Mouse (Mus musculus) hematopoietic stem cell, adult 5-6 weeks (primary cell): ENCODE results near the gene Rbm5. TPM values are rescaled to one million over a fixed set of nuclear protein-coding genes. Genes with fewer than 3 reads are reported as not detected.
A peak's percentile ranks its signal among the peaks of the same experiment; 100 is the strongest.

Experiments
- ATAC-seq, 2 experiments: fragments of 125-278 bp in 1 of 2; replicated peaks in 1 of 2; 2 replicates each; pipeline ENCODE4 v1.8.0; 2016 to 2017; ENCODE audit warnings: inconsistent platforms in 2 of 2, mild to moderate bottlenecking in 2 of 2, moderate number of reproducible peaks in 2 of 2, low read depth in 1 of 2, moderate TSS enrichment in 1 of 2; ENCODE audit not compliant: low FRiP score in 2 of 2, poor library complexity in 2 of 2, severe bottlenecking in 2 of 2, insufficient read depth in 1 of 2, low TSS enrichment in 1 of 2
- total RNA-seq: library from RNA; stranded (forward); fragments of 172-1452, 232-1000 nt; gene quantifications from 2 replicates; pipeline ENCODE4 v1.2.3, GENCODE M21; 2017

Rbm5 gene
- 309 and 331 TPM in 2 replicates for total RNA-seq

DNA sequence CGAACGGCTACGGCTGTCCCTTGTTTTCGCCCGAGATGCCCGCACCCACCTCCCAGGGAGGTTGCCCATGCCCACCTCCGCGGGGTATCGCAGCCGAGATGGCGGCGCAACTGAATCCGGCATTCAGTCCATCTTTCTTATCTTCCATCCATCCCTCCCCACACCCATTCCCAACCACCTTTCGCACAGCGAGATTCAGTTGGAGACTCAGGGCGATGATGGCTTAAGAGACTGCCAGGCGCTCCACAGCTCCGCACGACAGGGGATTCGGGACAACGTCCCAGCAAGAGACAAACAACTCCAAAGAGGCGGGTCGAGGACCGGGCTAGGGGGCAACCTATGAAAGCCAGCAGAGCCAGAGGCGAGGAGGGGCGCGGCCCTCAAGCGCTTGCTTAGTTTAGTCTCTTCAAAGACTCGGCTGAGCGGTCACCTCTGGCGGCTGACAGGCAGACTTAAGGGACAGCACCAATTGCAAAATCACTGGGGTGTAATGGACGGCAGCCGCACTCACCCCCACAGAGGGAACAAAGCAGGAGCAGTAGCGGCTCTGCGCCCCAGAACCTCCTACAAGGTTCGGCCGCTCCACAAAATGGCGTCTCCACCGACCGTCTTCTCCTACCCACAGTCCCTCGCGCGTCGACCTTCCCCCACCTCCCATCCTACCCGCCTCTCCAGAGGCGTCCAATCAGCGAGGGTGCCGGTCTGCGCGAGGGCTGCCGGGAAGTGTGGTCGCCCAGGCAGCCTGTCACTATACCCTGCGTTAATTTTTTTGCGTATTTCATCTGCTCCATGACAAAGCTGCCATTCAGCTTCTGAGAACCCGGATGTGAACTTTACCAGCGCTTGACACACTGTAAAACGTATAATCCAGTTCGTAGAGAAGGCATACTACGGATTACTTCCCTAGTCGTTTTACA, at the start of gene Rbm5:
Gene Rbm5 (minus strand): TSS at position 623 of the 917 bp plus-strand sequence.
- peak; percentile 98 to 99 for ATAC-seq

DNA sequence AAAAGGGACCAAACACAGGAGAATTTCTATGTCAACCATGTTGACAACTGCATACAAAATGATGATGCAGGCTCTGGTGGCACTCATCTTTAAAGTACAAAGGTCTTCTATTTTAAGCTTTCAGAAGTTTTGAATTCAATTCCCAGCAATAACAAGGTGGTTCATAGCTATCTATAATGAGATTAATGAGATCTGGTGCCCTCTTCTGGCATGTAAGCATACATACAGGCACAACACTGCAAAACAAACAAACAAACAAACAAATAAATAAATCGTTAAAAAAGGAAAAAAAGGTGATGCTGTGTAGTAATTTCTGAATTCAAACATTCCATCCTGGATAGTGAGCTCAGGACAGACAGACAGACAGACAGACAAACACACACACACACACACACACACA, 41.3 kb upstream of the Rbm5 start:
- ATAC-seq: no peak

DNA sequence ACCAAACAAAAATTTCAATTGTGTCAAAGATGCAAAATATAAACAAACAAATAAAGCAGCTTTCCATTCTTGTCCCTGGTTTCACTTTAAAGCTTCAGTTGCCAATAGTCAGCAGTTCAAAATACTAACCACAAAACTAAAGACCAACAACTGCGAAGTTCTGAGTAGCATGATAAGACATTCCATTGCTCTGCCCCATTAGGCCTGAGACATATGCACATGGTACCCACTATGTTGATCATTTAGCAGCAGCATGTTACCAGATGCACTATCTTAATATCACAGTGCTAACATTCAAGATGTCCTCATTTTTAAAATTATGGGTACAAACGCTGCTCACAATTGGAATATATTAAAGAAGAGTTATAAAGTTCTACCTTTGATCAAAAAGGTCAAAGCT, 40.2 kb upstream of the Rbm5 start:
- no peak for ATAC-seq

DNA sequence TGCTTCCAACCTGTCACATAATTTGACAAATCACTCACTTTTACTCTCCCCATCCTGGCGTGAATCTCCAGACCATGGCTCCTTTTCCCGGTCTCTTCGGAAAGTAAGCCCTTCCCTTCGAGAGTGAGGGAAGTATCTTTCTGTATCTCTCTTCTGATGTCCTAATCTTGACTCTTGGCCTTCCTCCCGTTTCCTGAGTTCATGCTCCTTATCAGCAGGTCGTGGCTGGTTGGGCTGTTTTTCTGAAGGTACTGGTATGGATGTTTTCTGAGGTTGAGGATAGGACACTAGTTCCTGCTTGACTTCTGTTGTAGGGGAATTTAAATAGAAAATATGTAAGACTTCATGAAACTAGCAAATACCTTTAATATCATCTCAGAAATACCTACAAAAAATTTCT, 20.9 kb upstream of the Rbm5 start:
- ATAC-seq: no peak

DNA sequence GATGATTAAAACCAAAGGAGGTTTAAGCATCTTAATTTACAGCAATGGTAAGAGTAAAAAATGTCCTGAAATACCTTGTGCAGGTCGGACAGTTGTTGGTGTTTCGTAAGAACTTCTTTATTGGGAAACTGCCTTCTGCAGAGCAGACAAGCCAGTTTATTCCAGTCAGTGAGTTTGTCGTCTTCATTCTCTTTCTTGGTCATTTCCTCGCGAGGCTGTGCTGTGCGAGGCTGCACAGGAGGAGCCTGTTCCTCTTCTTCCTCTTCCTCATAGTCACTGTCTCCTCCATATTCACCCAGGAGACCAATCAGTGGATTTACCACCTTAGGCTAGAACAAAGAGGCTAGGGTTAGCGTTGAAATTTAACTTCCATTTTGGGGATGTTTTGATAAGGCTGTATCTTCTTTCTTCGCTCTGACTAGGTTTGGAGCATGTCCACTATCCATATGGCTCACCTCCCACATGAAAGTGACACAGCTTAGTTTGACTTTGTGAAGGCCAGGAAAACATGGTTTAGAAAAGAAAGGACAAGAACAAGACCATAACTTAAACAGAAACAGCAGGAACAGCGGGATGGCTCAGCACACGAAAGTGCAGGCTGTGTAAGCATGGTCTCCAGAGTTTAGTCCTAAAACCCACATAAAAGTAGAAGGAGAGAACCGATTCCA, 11.9 kb upstream of the Rbm5 start:
- no peak; a peak in 1 of 4 replicates for ATAC-seq

DNA sequence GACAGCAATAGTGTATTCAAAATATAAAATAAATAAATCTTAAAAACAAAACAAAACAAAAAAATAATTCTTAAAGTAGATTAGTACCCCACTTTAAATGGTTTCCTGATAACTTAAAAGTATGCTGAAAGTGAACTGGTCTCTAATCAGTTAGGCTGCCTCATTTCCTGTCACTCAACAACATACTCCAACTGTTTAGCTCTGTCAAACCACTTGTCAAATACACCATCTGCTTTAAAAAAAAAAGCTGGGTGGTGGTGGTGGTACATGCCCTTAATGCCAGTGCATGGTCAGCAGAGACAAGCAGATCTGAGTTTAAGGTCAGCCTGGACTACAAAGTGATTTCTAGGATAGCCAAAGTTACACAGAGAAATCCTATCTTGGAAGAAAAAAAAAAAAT, 6.0 kb upstream of the Rbm5 start:
- no peak for ATAC-seq

DNA sequence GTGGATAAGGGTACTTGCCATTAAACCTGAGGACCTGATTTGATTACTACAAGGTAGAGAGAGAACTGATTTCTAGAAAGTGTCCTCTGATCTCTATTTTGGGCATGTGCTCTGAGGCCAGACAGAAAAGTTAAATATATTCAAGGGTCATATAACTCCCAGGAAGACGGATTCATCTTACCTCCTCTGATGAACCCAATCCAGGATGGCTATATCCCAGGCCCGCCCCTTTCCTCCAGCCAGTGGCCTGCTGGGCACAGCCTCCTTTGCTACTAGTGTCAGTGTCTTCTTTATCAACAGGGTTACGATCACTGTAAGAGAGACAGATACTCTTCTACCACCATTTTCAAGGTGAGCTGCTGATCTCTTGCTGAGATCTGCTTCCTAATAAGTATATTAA, 3.6 kb upstream of the Rbm5 start:
- ATAC-seq: no peak

DNA sequence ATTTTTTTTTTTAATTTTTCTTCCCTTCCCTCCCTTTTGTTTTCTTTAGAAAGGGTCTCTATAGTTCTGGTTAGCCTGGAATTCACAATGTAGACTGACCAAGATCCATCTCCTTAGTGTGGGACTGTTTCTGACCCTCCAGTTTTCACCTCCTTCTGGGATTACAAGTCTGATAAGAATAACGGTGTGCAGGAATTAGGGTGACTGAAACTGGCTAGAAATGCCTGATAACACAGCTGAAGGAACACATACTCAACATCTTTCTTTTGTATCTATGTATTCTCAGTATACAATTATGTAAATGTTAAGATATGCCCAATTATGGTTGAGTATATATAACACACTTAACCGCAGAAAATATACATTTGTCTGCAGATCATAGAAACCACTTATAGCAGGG, 986 bp upstream of the Rbm5 start:
- ATAC-seq: no peak

DNA sequence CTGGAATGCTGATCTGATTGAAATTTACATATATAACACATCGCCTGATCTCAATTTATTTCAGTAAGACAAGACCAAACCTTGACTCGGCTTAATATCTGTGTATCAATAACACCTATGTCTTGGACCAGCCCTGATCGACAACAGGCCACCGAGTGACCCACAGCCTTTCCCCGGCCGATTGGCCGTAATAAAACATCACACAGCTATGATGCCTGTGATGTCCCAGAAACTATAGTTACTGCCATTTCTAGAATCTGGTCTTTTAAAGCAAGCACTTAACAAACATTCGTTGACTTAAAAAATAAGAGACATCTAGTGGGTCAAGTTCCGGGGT, 791 bp downstream of the Rbm5 start:
- ATAC-seq: no peak

DNA sequence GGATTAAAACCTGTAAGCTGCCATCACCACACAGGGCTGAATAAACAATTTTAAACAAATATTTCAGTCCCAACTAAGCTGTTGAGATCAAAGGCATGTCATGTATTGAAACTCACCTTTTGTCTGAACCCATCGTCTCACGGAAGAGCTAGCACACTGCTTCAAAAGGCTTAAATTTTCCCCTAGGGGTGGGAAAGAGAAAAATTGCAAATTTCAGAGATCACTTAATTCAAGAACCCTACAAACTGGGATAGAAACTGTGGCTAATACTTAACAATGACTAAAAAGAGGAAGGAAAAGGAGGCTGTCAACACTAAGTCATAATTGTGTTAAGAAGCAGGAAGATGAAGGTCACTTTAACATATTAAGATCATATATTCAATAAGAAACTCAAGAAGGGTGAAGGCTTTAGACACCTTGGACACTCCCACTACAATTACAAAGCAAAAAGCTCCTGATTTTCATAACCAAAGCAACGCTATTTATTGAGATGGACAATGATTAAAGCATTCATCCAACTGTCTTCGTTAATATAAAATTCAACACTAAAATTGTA, 1.3 kb downstream of the Rbm5 start:
- 0 out of 4 replicates have a peak, but pooled peaks of 1 of the 2 experiments have one; percentile 4 for ATAC-seq

DNA sequence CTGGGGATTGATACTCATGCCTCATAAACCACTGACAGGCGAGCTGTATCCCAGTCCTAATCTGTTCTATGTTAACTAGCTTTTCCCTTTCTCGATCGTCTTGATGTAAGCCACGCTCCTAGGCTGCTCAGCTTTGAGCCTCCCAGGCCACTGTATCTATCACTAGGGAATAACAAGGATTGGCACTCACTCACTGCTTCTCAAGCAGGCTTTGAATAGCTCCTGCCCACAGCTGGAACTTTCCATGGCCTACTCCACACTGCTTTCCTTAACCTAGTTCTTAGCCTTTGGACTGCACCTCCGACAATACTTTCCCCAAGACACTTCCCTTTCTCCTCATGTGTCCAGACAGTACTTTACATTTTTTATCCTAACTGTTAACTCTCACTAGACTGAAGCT, 1.9 kb downstream of the Rbm5 start:
- no peak for ATAC-seq

DNA sequence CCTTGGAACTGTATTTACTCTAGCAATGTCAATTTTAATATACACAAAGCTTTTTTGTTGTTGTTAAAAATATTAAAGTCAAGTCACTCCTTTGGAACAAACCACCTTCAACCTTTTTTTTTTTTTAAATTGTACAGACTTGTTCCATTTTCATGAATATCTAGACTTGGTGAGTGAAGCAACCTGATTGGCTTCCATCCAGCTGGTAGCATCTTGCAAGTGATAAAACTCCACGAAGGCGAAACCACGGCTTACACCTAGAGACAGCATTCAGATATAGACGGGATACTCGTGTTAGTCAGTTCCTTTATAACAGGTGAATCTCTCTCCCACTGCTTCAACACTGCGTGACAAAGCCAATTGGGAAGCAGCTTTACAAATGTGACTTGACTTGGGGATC, 11.2 kb downstream of the Rbm5 start:
- ATAC-seq: no peak

DNA sequence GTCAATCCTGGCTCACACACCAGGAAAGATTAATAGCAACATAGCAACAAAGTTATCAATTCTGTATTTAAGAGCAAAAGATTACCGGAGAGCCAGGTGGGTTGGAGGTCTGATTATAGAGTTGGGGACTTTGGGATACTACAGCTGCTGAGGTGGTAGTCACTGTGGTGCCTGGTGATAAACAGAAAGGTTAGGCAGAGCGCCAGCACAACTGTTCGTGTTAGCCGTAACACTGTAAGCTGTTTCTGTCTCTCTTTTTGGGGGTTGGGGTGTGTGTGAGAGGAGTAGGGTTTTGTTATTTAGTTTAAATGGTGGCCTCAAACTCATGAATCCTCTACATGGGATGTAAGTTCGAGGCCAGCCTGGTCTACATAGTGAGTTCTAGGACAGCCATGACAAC, 20.4 kb downstream of the Rbm5 start:
- ATAC-seq: no peak

DNA sequence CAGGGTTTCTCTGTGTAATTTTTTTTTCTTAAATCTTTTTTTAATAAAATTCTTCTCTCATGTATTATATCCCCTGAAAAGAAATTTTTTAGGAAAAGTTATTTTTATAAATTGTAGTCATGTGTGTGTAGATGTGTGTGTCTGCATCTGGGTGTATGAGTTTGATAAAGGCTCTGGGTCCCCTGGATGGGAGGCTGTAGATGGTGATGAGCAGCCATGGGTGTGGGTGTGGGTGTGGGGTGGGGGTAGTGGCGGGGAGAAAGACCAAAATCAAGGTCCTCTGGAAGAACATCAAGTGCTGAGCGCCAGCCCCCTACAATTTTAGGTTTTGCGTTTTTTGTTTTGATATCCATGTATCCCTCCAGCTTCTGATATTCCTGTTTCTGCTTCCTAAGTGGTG, 22.7 kb downstream of the Rbm5 start:
- ATAC-seq: no peak

DNA sequence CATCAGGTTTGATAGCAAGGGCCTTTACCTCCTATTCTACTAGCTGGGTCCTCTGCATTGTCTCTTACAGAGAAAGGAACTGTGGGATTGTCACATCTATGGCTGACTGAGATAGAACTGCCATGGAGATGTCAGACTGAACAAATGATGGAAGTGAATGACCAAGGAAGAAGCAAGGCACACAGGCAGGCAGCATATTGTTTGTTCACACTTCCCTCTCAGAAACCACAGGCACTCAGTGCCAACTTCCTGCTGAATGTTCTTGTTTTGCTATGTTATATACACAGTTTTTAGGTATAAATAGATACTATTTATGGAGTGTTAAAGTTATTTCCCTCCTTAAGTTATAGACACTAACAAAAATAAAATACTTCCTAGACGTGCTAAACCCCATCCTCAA, 23.5 kb downstream of the Rbm5 start:
- peak; percentile 27 to 64; a peak in 1 of 4 replicates for ATAC-seq

DNA sequence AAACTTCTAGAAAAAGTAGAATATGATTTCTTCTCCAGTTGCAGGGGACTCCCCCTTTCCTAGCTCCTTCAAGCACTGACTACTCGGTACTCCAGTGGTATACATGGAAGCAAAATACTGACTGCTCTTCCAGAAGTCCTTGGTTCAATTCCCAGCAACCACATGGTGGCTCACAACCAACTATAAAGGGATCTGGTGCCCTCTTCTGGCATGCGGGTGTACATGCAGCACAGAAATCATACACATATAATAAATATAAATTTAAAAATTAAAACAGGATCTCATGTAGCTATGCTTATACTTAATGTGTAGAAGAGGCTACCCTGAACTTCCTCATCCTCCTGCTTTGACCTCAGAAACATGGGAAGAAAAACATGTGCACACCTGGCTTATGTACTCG, 24.1 kb downstream of the Rbm5 start:
- no peak for ATAC-seq

DNA sequence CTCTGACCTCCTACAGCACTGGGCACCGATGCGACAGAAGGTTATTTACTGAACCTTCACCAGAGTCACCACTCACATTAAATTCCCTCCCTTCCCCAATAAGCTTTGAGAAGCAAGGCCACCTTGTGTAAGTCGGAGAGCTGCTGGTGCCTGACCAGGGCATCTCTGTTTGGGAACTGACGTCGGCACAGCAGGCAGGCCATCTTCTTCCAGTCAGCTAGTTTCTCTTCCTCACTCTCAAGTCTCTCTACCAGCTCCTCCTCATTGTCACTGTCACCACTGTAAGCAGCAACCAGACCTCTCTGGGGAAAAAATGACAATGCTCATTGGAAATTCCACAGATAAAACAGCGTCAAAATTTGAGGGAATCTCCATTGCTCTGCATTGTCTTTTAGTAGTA, 26.7 kb downstream of the Rbm5 start:
- no peak for ATAC-seq

DNA sequence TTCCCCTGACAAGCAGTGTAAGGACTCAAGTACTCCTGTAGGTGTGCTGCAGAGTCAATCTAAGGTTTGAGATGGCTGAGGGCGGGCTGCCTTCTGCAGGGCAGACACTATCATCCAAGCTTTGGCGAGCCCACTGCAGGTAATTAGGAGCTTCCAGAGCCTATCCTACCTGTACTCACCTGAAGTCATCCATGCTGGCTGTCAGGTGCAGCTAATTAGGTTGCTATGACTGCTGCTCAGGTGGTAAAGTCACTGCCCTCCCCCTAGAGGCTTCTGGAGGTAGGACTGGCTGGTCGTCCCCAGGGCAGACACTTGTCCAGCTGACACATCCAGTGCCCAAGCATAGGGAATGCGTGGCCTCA, 32.0 kb downstream of the Rbm5 start:
- ATAC-seq: peak; percentile 27 to 28; a peak in 1 of 4 replicates
